Mouse (Mus musculus) C2C12 (cell line): ENCODE measurements around the gene Klf11. TPM values are rescaled to one million over a fixed set of nuclear protein-coding genes. Genes with fewer than 3 reads are reported as not detected.
"Not testable (repeated sequence)": the region's sequence is repeated elsewhere in the genome, so short reads cannot be mapped to it uniquely, and the experiment has no call there.

Experiments
- H3K27me3 ChIP-seq: one replicate; pipeline ENCODE4 v1.6.1; 2011; ENCODE audit not compliant: control insufficient read depth, insufficient read depth, insufficient read length
- H3K36me3 ChIP-seq: one replicate; pipeline ENCODE4 v1.6.1; 2011; ENCODE audit not compliant: control insufficient read depth, insufficient read depth
- H3K4me3 ChIP-seq: one replicate; pipeline ENCODE4 v1.5.1; 2011; ENCODE audit warnings: mild to moderate bottlenecking, control low read depth; ENCODE audit not compliant: poor library complexity, insufficient read depth, severe bottlenecking
- H3K79me2 ChIP-seq: one replicate; pipeline ENCODE4 v1.6.1; 2011; ENCODE audit not compliant: control insufficient read depth, insufficient read depth
- H3K79me3 ChIP-seq: one replicate; pipeline ENCODE4 v1.6.1; 2011; ENCODE audit warnings: low read depth, control low read depth
- H3ac ChIP-seq: one replicate; pipeline ENCODE3; 2011; ENCODE audit warnings: low read depth; ENCODE audit not compliant: control insufficient read depth, insufficient read length
- CEBPB ChIP-seq: IDR thresholded peaks from one replicate; pipeline ENCODE4 v1.6.1; 2011; ENCODE audit warnings: low read depth, mild to moderate bottlenecking, control low read depth, moderate library complexity
- CTCF ChIP-seq: IDR thresholded peaks from one replicate; pipeline ENCODE4 v1.5.1; 2011; ENCODE audit not compliant: control insufficient read depth, insufficient read depth, insufficient read length
- FOSL1 ChIP-seq: IDR thresholded peaks from one replicate; pipeline ENCODE4 v1.8.0; 2011; ENCODE audit warnings: mild to moderate bottlenecking, low read length; ENCODE audit not compliant: poor library complexity, insufficient read depth, severe bottlenecking
- MAX ChIP-seq: IDR thresholded peaks from one replicate; pipeline ENCODE4 v1.6.1; 2011; ENCODE audit warnings: mild to moderate bottlenecking, control low read depth
- MYOD1 ChIP-seq: IDR thresholded peaks from one replicate; pipeline ENCODE4 v1.6.1; 2011; ENCODE audit warnings: low read depth; ENCODE audit not compliant: control insufficient read depth, insufficient read length
- MYOG ChIP-seq: IDR thresholded peaks from one replicate; pipeline ENCODE4 v1.6.1; 2011; ENCODE audit not compliant: control insufficient read depth, insufficient read length; ENCODE audit errors: extremely low read depth
- USF1 ChIP-seq: IDR thresholded peaks from one replicate; pipeline ENCODE4 v1.6.1; 2011; ENCODE audit warnings: low read depth, mild to moderate bottlenecking, control low read depth, moderate library complexity
- polyA plus RNA-seq: library from polyadenylated mRNA; unstranded; fragments of >200 nt; fragmentation: generic; extraction: Trizol; gene quantifications from one replicate; pipeline ENCODE4 v1.2.1, GENCODE M21; 2012; ENCODE audit warnings: missing spikeins

Gene Klf11
- polyA plus RNA-seq, 1 experiment: 3.9 TPM

- no peak overlapping the region for H3ac ChIP-seq
- H3K4me3 ChIP-seq: no peak overlapping the region
- no peaks in the 10 kb centered on the region for H3K79me2 ChIP-seq
- no peaks in the 10 kb centered on the region for H3K36me3 ChIP-seq
- H3K27me3 ChIP-seq: no peaks in the 10 kb centered on the region
- TF ChIP-seq CTCF (no peak), MYOG (no peak), MAX (no peak), USF1 (no peak), FOSL1 (no peak), CEBPB (no peak), MYOD1 (no peak)
- H3K79me3 ChIP-seq: no peaks in the 10 kb centered on the region
Observed at GRCm38 (mm10) chr12:24699578-24699977, 48.5 kb downstream of the Klf11 start.

- H3K27me3 ChIP-seq, H3K4me3 ChIP-seq, H3K79me2 ChIP-seq, H3ac ChIP-seq, H3K36me3 ChIP-seq, H3K79me3 ChIP-seq: not testable (repeated sequence)
Observed at GRCm38 (mm10) chr12:24701621-24702020, 50.5 kb downstream of the Klf11 start.

- H3K36me3 ChIP-seq: no peaks in the 10 kb centered on the region
- H3K79me3 ChIP-seq: no peaks in the 10 kb centered on the region
- no peaks in the 10 kb centered on the region for H3K27me3 ChIP-seq
- TF ChIP-seq USF1 (no peak), MYOD1 (peak; percentile 97)
- peaks cover under 1% of the 10 kb centered on the region for H3K79me2 ChIP-seq
- H3K4me3 ChIP-seq: no peak overlapping the region
- H3ac ChIP-seq: no peak overlapping the region
Observed at GRCm38 (mm10) chr12:24703013-24703412, 51.9 kb downstream of the Klf11 start.

GRCm38 (mm10) chr12:24705502-24706263 lies 54.6 kb downstream of the Klf11 start:
- H3K79me2 ChIP-seq: peaks cover 27% of the 10 kb centered on the region
- no peak for TF ChIP-seq FOSL1
- TF ChIP-seq MAX: peak; percentile 55
- TF ChIP-seq USF1: peak; percentile 78
- TF ChIP-seq MYOD1: peak; percentile 5
- no peak overlapping the region for H3ac ChIP-seq
- H3K79me3 ChIP-seq: peaks cover 22% of the 10 kb centered on the region
- no peaks in the 10 kb centered on the region for H3K27me3 ChIP-seq
- peaks cover 20% of the 10 kb centered on the region for H3K36me3 ChIP-seq
- H3K4me3 ChIP-seq: no peak overlapping the region

- Histone ChIP-seq H3K4me3 (peak overlapping the region; percentile 92), H3K79me3 (peaks cover 32% of the 10 kb centered on the region), H3K79me2 (peaks cover 39% of the 10 kb centered on the region), H3ac (peak overlapping the region; percentile 49), H3K36me3 (peaks cover 30% of the 10 kb centered on the region), H3K27me3 (no peaks in the 10 kb centered on the region)
- peak; percentile 1 for TF ChIP-seq MYOD1
- no peak for TF ChIP-seq MYOG
- no peak for TF ChIP-seq CEBPB
- TF ChIP-seq CTCF: no peak
Observed at GRCm38 (mm10) chr12:24706764-24707479, 55.8 kb downstream of the Klf11 start.

- Histone ChIP-seq H3K4me3 (peak overlapping the region; percentile 92), H3K27me3 (no peaks in the 10 kb centered on the region), H3K79me3 (peaks cover 33% of the 10 kb centered on the region), H3K36me3 (peaks cover 35% of the 10 kb centered on the region), H3K79me2 (peaks cover 45% of the 10 kb centered on the region), H3ac (peak overlapping the region; percentile 94)
- TF ChIP-seq MAX (no peak), CEBPB (no peak), USF1 (no peak), MYOG (no peak), MYOD1 (no peak), CTCF (no peak), FOSL1 (no peak)
Observed at GRCm38 (mm10) chr12:24707480-24707802, 56.4 kb downstream of the Klf11 start.
